Mouse (Mus musculus) forebrain, embryonic 14.5 days (tissue): Measurements from ENCODE around the gene Mgrn1. TPM values are rescaled to one million over a fixed set of nuclear protein-coding genes. Genes with fewer than 3 reads are reported as not detected.

Experiments
- ATAC-seq: fragments of 200-750 bp; cut with Nextera tagmentation; 2 replicates; pipeline ENCODE4 v1.8.0; 2017; ENCODE audit warnings: mild to moderate bottlenecking, moderate library complexity
- DNase-seq: peaks from one replicate; pipeline ENCODE4 v3.0.0-alpha.2; 2015; ENCODE audit warnings: low spot score
- H3K27ac ChIP-seq: fragments of 300-500 bp; sonication (generic); 2 replicates; pipeline ENCODE4 v1.5.1; 2014; ENCODE audit warnings: low read depth, mild to moderate bottlenecking, control low read depth, low read length, moderate library complexity
- H3K27me3 ChIP-seq: fragments of 300-500 bp; sonication (generic); replicated peaks from 2 replicates; pipeline ENCODE4 v1.6.1; 2014; ENCODE audit warnings: low read length, control low read depth, mixed read lengths; ENCODE audit not compliant: control insufficient read depth, insufficient read depth
- H3K36me3 ChIP-seq: fragments of 300-500 bp; sonication (generic); 2 replicates; pipeline ENCODE4 v1.6.1; 2014; ENCODE audit warnings: low read length, control low read depth; ENCODE audit not compliant: control insufficient read depth, insufficient read depth
- H3K4me1 ChIP-seq: fragments of 300-500 bp; sonication (generic); 2 replicates; pipeline ENCODE4 v1.6.1; 2014; ENCODE audit warnings: antibody characterized with exemption, low read length, control low read depth; ENCODE audit not compliant: control insufficient read depth, insufficient read depth
- H3K4me2 ChIP-seq: fragments of 300-500 bp; sonication (generic); 2 replicates; pipeline ENCODE4 v1.6.1; 2014; ENCODE audit warnings: mild to moderate bottlenecking, control low read depth, low read length
- H3K4me3 ChIP-seq: fragments of 300-500 bp; sonication (generic); 2 replicates; pipeline ENCODE4 v1.5.1; 2014; ENCODE audit warnings: low read depth, low read length, control low read depth
- H3K9ac ChIP-seq: fragments of 300-500 bp; sonication (generic); 2 replicates; pipeline ENCODE4 v1.6.1; 2014; ENCODE audit warnings: mild to moderate bottlenecking, low read length, control low read depth, moderate library complexity
- H3K9me3 ChIP-seq: fragments of 300-500 bp; sonication (generic); replicated peaks from 2 replicates; pipeline ENCODE4 v1.6.1; 2016; ENCODE audit warnings: low read length, control low read depth, mixed read lengths; ENCODE audit not compliant: control insufficient read depth
- WGBS: fragments of 180-500 bp; shearing (Covaris S2); extraction: QIAGEN DNeasy Blood & Tissue Kit; methylation state at CpG from one replicate; pipeline ENCODE4 v1.1.7; 2014; 5-methylcytosine and 5-hydroxymethylcytosine counted together
- polyA plus RNA-seq: library from polyadenylated mRNA; unstranded; fragments of >200 nt; fragmentation: Nextera tagmentation; extraction: Ambion mirVana; gene quantifications from 2 replicates; pipeline ENCODE4 v1.2.1, GENCODE M21; 2014

Mgrn1 gene
- polyA plus RNA-seq, 1 experiment from 2014 or later: 85.3 TPM

- DNase-seq: no peak
- Histone ChIP-seq H3K27ac (no peak overlapping the region), H3K4me3 (no peak overlapping the region), H3K36me3 (no peaks in the 10 kb centered on the region), H3K27me3 (no peaks in the 10 kb centered on the region), H3K4me2 (no peak overlapping the region), H3K4me1 (peaks cover 4% of the 10 kb centered on the region; the same call in 1 of the 2 replicates), H3K9ac (no peak overlapping the region), H3K9me3 (no peaks in the 10 kb centered on the region)
- ATAC-seq: no peak
- WGBS: 75% methylated on average over 3 of the region's 3 CpGs
Observed at GRCm38 (mm10) chr16:4968426-4968825, 82.4 kb downstream of the Mgrn1 start.

GRCm38 (mm10) chr16:4969055-4969843, 83.2 kb downstream of the Mgrn1 start:
- no peak overlapping the region for H3K27ac ChIP-seq
- H3K4me3 ChIP-seq: no peak overlapping the region
- no peaks in the 10 kb centered on the region for H3K27me3 ChIP-seq
- no peak for ATAC-seq
- no peak for DNase-seq
- H3K36me3 ChIP-seq: no peaks in the 10 kb centered on the region
- 85% methylated on average over 5 of the region's 5 CpGs for WGBS
- H3K9ac ChIP-seq: no peak overlapping the region
- H3K4me1 ChIP-seq: peaks cover 3% of the 10 kb centered on the region; the same call in 1 of the 2 replicates
- no peaks in the 10 kb centered on the region for H3K9me3 ChIP-seq
- no peak overlapping the region for H3K4me2 ChIP-seq

GRCm38 (mm10) chr16:4971626-4972025, 85.6 kb downstream of the Mgrn1 start:
- WGBS: 86% methylated on average over 4 of the region's 4 CpGs

GRCm38 (mm10) chr16:4974521-4974920, 88.5 kb downstream of the Mgrn1 start:
- Histone ChIP-seq H3K4me1 (no peaks in the 10 kb centered on the region), H3K9me3 (no peaks in the 10 kb centered on the region), H3K9ac (no peak overlapping the region), H3K4me3 (no peak overlapping the region), H3K27me3 (no peaks in the 10 kb centered on the region), H3K27ac (no peak overlapping the region), H3K36me3 (no peaks in the 10 kb centered on the region), H3K4me2 (no peak overlapping the region)
- no peak for ATAC-seq
- no peak for DNase-seq
- 75% methylated on average over 5 of the region's 5 CpGs for WGBS

More at GRCm38 (mm10) chr16:4971626-4972025, 85.6 kb downstream of the Mgrn1 start:
- no peaks in the 10 kb centered on the region for H3K27me3 ChIP-seq
- H3K27ac ChIP-seq: no peak overlapping the region
- H3K4me2 ChIP-seq: no peak overlapping the region
- no peaks in the 10 kb centered on the region for H3K4me1 ChIP-seq
- H3K9ac ChIP-seq: no peak overlapping the region
- no peaks in the 10 kb centered on the region for H3K36me3 ChIP-seq
- H3K4me3 ChIP-seq: no peak overlapping the region
- ATAC-seq (no peak), DNase-seq (no peak)
- H3K9me3 ChIP-seq: no peaks in the 10 kb centered on the region

GRCm38 (mm10) chr16:4976180-4976579, 90.1 kb downstream of the Mgrn1 start:
- Histone ChIP-seq H3K36me3 (no peaks in the 10 kb centered on the region), H3K27me3 (no peaks in the 10 kb centered on the region), H3K4me3 (no peak overlapping the region), H3K4me1 (no peaks in the 10 kb centered on the region), H3K9ac (no peak overlapping the region), H3K27ac (no peak overlapping the region), H3K4me2 (no peak overlapping the region), H3K9me3 (no peaks in the 10 kb centered on the region)
- ATAC-seq (no peak), DNase-seq (no peak)
- 77% methylated on average over 2 of the region's 2 CpGs for WGBS

- H3K4me3 ChIP-seq: no peak overlapping the region
- no peak overlapping the region for H3K4me2 ChIP-seq
- ATAC-seq: no peak
- WGBS: 73% methylated on average over 5 of the region's 5 CpGs
- no peaks in the 10 kb centered on the region for H3K9me3 ChIP-seq
- H3K4me1 ChIP-seq: no peaks in the 10 kb centered on the region
- no peak overlapping the region for H3K9ac ChIP-seq
- no peak overlapping the region for H3K27ac ChIP-seq
- H3K27me3 ChIP-seq: no peaks in the 10 kb centered on the region
- DNase-seq: no peak
- H3K36me3 ChIP-seq: no peaks in the 10 kb centered on the region
Observed at GRCm38 (mm10) chr16:4978275-4979051, 92.4 kb downstream of the Mgrn1 start.

GRCm38 (mm10) chr16:4979755-4980380, 93.8 kb downstream of the Mgrn1 start:
- no peaks in the 10 kb centered on the region for H3K27me3 ChIP-seq
- no peak for ATAC-seq
- H3K9ac ChIP-seq: no peak overlapping the region
- H3K9me3 ChIP-seq: no peaks in the 10 kb centered on the region
- no peak overlapping the region for H3K27ac ChIP-seq
- no peak overlapping the region for H3K4me2 ChIP-seq
- peak; percentile 49 for DNase-seq
- H3K4me1 ChIP-seq: no peaks in the 10 kb centered on the region
- H3K36me3 ChIP-seq: no peaks in the 10 kb centered on the region
- 62% methylated on average over 4 of the region's 4 CpGs for WGBS
- H3K4me3 ChIP-seq: no peak overlapping the region

- no peak overlapping the region for H3K4me3 ChIP-seq
- no peaks in the 10 kb centered on the region for H3K27me3 ChIP-seq
- no peak overlapping the region for H3K27ac ChIP-seq
- ATAC-seq (no peak), DNase-seq (no peak)
- no peaks in the 10 kb centered on the region for H3K9me3 ChIP-seq
- H3K4me1 ChIP-seq: no peaks in the 10 kb centered on the region
- H3K36me3 ChIP-seq: no peaks in the 10 kb centered on the region
- H3K9ac ChIP-seq: no peak overlapping the region
- no peak overlapping the region for H3K4me2 ChIP-seq
- 93% methylated on average over 12 of the region's 12 CpGs for WGBS
Observed at GRCm38 (mm10) chr16:4984717-4985116, 98.7 kb downstream of the Mgrn1 start.
